Mouse (Mus musculus) left cerebral cortex, adult 11 months (tissue): Measurements from ENCODE around the gene Armc9.

ENCODE experiments used
- DNase-seq: peaks from one replicate; pipeline ENCODE4 v3.0.0; 2022; ENCODE audit warnings: low spot score

Gene Armc9

DNA sequence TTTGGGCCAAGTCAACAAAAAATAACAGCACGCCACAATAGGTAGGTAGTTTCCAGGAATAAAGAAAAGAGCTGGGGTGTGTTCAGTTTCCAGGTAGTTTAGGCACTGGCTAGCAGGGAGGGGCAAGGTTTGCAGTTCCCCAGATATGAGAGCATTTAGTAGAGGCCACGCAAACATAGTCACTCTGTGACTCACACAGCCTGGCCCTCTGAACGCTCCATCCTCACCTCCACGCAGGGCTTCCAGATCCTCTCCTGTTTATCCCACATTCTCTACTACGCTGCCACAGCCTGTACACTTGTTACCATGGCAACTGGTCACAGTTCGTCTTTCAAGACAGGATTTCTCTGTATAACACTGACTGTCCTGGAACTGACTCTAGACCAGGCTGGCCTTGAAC is 70.6 kb downstream of the Armc9 start:
- DNase-seq, result no peak

DNA sequence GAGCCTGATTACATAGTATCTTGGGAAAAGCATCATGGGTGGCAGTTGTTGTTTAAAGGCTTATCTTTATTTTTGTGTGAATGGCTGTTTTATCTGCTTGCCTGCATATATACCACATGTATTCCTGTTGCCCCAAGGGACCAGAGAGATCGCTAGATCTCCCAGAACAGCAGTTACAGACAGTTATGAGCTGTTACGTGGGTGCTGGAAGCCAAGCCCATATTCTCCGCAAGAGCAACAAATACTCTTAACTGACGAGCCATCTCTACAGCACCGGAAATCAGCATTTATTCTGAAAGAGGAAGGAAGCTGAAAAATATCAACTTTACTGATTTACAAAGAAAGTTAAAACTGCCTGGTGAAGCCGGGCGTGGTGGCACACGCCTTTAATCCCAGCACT is 74.1 kb downstream of the Armc9 start:
- no peak for DNase-seq

DNA sequence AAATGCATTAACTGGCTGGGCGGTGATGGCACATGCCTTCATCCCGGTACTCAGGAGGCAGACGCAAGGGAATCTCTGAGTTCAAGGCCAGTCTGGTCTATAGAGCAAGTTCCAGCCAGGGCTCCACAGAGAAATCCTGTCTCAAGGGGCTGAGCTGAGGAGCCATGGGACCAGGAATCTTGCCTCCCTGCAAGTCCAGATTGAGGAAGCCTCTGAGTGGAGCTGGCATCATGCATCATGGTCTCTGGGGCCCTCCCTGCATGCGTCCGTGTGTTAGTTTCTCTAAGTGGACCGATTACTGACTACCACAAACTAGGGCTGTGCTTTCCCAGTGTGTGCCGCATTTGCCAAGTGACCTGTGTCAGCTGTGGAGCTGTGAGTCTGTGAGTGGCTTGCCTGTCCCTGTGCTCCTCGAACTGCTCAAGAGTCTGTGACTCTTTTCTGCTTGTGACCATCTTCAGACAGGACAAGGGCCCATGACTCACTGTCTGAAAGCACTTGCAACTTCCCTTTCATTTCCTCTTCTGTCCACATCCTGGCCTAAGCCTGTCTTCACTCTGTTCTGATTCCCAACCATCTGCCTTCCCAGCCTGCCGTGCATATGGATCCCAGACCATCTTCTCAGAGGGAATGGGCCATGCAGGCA is 74.7 kb downstream of the Armc9 start:
- no peak for DNase-seq

GRCm38 (mm10) chr1:86232631-86233030 is 78.1 kb downstream of the Armc9 start:
- DNase-seq, result no peak

DNA sequence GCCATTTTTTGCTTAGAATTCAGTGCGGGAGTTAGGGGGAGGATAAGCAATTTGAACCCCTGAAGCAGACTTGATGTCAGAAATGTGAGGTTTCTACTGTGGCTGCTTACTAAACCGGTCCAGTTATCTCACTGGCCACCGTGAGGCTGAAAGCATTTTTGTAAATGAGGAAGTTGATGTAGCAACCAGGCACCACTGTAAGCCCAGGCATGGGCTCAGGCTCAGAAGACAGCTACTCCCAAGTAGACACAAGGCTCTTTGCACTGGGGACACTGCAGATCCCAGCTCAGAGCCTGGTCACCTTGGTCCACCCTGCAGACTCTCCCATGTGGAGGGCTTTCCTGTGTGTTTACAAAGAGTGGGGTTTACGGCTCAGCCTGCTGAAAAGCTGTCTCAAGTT is 79.2 kb downstream of the Armc9 start:
- DNase-seq, result no peak

- no peak for DNase-seq
Measured at GRCm38 (mm10) chr1:86235118-86235517, 80.5 kb downstream of the Armc9 start.

GRCm38 (mm10) chr1:86236442-86236841 is 81.9 kb downstream of the Armc9 start:
- DNase-seq, result no peak

- DNase-seq, result no peak
Measured at GRCm38 (mm10) chr1:86239010-86239409, 84.4 kb downstream of the Armc9 start.

DNA sequence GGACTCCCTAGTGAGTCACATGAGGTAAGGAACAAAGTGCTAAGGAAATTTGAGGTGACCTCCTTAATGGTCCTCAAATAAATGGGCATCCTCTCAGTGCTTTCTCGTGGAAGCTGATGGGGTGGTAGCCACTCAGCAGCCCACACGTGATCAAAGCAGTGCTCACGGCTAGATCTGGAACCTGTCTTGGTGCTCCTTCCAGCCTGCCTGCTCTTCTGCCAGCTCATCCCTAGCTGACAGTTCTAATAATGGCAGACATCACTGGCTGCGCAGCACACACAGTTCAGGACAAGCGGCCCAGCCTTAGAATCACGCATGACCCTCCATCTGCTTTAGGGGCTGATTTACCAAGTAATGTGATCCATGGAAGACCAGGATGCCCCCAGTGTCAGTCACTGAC is 85.3 kb downstream of the Armc9 start:
- no peak for DNase-seq

- no peak for DNase-seq
Measured at GRCm38 (mm10) chr1:86240959-86241358, 86.4 kb downstream of the Armc9 start.

DNA sequence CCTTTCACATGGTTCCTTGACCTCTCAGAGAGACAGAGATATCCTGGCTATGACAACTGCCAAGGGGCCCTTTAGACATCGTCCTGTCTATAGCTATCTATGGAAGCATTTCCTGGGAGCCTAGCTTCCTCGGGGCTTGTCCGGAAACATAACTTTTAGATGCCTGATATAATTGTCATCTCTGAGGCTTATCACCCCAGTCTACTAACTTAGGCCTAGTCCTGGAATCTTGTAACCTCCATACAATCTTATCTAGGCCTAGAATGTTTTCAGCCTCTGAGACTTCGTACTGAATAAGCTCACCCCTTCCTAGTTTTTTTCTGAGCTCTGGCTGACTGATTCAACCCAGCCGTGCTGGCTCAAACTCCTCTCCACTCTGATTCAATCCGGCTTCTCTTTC is 88.9 kb downstream of the Armc9 start:
- DNase-seq, result no peak

DNA sequence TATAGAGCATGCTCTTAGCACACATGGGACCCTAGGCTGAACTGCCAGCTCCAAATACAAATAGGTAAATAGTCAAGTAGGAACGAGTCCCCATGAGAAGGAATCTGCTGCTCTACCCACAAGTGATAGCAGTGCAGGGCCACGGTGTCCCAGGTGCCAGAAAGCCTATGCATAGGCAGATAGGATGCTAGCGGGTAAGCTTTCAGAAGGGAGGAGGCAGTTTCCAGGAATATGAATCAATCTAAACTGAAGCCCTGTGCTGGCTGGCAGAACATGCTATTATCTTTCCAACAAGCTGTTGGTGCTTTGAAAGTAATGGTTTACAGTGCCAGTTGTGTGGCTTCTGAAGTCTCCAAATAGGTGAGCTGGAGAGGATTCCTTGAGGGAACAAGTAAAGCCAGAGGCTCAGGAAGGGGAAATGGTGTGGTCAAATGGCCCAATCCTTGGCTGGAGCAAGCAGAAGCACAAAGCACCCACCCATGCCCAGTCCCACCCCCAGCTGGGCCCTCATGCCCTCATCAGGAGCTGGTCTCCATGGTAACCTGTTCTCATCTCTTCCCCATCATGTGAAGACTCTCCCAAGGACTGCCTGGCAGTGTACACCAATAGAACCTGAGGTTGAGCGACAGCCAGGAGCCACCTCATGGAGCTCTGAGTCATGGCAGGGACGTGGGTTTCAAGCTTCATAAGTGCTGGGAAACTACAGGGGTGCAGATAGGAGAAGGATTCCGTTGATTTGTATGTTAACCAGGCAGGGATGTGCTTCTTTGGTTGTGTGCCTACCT is 90.9 kb downstream of the Armc9 start:
- DNase-seq, result peak; percentile 38

DNA sequence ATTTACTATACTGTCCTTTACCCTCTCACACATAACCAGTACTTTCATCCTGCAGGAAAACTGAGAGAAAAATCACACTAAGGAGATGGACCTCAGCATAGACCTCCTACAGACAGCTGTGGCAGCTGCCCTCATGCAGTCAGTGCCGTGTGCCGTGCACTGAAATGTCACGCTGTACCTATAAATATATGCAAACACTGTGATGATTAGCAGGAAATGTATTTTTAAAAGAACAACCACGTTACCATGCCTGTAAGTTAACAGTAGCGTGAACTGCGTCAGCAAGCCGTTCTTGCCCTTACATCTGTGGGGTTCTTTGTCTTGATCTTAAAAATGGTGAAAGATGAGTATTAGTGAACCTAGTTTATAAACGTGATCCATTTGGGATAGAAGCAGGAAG is 98.8 kb downstream of the Armc9 start:
- no peak for DNase-seq

GRCm38 (mm10) chr1:86256311-86256710 is 101.7 kb downstream of the Armc9 start:
- no peak for DNase-seq

DNA sequence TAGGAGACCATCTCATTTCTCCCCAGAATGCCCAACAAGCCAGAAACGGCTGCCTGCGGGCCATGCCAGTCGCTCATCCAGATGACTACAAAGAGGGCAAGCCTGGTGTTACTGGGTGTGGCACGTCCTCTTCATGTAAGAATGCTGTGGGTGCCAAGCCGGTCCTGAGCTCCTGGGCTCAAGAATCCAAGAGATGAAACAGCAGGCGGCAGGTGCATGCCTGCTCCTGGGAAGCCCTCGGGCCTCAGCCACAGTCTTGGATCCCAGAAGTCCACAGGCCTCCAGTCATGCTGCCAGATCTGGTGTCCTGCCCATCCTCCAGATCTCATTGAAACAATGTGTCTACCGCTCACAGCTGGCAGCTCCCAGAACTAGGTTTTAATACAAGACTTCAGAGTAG is 102.6 kb downstream of the Armc9 start:
- no peak for DNase-seq

- DNase-seq, result no peak
Measured at GRCm38 (mm10) chr1:86258171-86258824, 103.7 kb downstream of the Armc9 start.

DNA sequence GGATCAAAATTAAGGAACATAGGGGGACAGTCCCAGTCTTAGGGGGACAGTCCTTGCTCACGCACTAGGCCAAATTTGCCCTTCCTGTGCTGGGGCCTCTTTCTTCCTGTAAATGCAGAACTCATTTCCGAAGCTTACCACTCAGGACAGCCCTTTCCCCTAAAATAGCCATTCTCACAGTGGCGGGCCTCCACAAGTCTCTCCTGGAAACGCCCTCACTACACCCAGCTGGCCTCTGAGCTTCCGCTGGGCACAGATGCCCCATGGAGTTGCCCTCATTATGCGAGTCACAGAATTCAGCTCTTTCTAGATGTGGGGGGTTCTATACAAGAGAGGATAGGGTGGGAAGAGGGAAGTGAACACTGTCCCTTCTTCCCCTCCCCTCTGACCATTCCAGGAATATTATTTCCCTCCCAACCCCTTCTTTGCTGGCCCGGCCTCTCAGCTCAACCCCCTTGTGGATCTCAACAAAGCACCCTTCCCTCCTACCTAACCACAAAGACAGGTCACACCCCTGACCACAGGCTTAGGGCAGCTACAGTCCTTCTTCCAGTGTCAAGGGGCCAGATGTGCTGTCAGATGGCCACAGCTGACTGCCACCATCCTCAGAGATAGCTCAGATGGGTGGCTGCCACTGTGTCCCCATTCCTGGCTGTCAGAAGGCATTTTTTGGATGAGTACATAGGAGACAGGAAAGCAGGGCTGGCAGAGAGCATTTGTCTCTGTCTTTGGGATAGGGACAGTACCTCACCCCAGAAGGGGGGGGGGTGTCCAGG is 109.2 kb downstream of the Armc9 start:
- DNase-seq, result no peak

GRCm38 (mm10) chr1:86265060-86265459 is 110.5 kb downstream of the Armc9 start:
- DNase-seq, result no peak

GRCm38 (mm10) chr1:86268492-86269189 is 114.1 kb downstream of the Armc9 start:
- no peak for DNase-seq

DNA sequence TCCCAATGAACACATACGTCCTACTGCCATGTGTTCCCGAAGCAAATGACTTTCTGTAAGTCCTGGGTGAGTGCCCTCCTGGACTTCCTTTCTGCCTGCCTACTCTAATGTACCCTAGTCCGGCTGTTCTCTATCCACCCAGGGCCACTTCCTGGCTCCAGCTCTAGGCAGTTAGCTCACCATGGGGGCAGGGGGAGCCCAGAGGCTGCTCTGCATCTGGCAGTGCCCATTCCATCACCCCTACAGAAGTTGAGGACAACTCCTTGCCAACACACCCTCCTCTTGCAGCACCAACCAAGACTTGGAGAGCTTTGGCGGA is 114.6 kb downstream of the Armc9 start:
- no peak for DNase-seq

DNA sequence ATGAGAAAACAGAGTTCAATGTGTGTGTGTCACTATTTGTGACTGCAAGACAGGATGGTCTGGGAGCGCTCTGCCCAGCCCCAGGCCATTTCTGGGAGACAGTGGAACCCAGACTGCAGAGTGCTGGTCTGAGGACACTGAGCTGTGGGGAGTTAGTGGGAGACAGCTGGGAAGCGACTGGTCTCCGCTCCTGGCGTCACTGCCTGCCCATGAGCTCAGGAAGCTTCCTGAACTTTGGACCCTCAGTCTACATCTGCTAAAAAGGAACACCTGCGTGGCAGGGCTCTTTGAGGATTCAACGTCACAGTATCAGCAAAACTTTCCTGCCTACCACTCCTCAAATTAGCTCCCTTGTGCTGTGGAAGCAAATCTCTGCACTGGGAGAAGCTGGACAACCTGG is 117.1 kb downstream of the Armc9 start:
- no peak for DNase-seq

DNA sequence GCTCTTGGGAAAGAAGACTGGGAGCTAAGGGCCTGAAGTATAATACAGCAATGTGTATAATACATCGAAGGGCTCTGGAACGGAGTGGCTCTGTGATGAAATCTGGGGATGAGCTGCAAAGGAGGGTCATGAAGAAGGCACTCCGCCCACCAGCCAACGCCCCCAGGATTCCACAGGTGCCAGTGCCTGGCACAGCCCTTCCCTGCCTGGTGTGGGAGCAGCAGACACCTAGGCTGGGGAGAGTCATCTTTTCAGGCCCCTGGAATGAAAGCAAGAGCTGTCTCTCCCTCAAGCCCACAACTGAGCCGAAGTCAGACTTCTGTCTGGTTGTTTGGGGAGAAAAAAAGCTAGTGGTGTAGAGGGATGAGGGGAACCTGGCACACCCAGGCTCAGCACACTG is 122.5 kb downstream of the Armc9 start:
- DNase-seq, result no peak
